Mouse (Mus musculus): ENCODE results near the gene Muc4. TPM values are rescaled to one million over a fixed set of nuclear protein-coding genes. Genes with fewer than 3 reads are reported as not detected.

The Muc4 gene
- polyA plus RNA-seq, 1 experiment from 2014 or later = 2.3 TPM

GRCm38 (mm10) chr16:32822881-32823280 lies 87.2 kb downstream of the Muc4 start:
- Histone ChIP-seq H3K27ac (replicated peaks) (no peak overlapping the region), H3K9ac (no peak overlapping the region), H3K4me2 (replicated peaks) (no peak overlapping the region), H3K36me3 (peaks cover 53% of the 10 kb centered on the region), H3K4me3 (replicated peaks) (no peak overlapping the region), H3K4me1 (no peaks in the 10 kb centered on the region), H3K9me3 (replicated peaks) (no peaks in the 10 kb centered on the region), H3K27me3 (no peaks in the 10 kb centered on the region)
- WGBS = 73% methylated on average over 5 of the region's 5 CpGs
- ATAC-seq (ENCODE audit: insufficient number of reproducible peaks, low FRiP score, low TSS enrichment, low read depth) = no peak

GRCm38 (mm10) chr16:32823487-32823886 lies 87.8 kb downstream of the Muc4 start:
- Histone ChIP-seq H3K4me1 (no peaks in the 10 kb centered on the region), H3K4me2 (replicated peaks) (no peak overlapping the region), H3K27me3 (no peaks in the 10 kb centered on the region), H3K9ac (no peak overlapping the region), H3K36me3 (peaks cover 58% of the 10 kb centered on the region), H3K9me3 (replicated peaks) (no peaks in the 10 kb centered on the region), H3K4me3 (replicated peaks) (no peak overlapping the region), H3K27ac (replicated peaks) (no peak overlapping the region)
- 84% methylated on average over 8 of the region's 8 CpGs for WGBS
- ATAC-seq (ENCODE audit: insufficient number of reproducible peaks, low FRiP score, low TSS enrichment, low read depth) = no peak

- H3K4me2 ChIP-seq (replicated peaks) = no peak overlapping the region
- peaks cover 61% of the 10 kb centered on the region for H3K36me3 ChIP-seq
- H3K4me1 ChIP-seq = no peaks in the 10 kb centered on the region
- no peaks in the 10 kb centered on the region for H3K9me3 ChIP-seq (replicated peaks)
- no peaks in the 10 kb centered on the region for H3K27me3 ChIP-seq
- no peak overlapping the region for H3K9ac ChIP-seq
- ATAC-seq (ENCODE audit: insufficient number of reproducible peaks, low FRiP score, low TSS enrichment, low read depth) = no peak
- no peak overlapping the region for H3K4me3 ChIP-seq (replicated peaks)
- H3K27ac ChIP-seq (replicated peaks) = no peak overlapping the region
- 90% methylated on average over 13 of the region's 13 CpGs for WGBS
Observed at GRCm38 (mm10) chr16:32824061-32824460, 88.4 kb downstream of the Muc4 start.

DNA sequence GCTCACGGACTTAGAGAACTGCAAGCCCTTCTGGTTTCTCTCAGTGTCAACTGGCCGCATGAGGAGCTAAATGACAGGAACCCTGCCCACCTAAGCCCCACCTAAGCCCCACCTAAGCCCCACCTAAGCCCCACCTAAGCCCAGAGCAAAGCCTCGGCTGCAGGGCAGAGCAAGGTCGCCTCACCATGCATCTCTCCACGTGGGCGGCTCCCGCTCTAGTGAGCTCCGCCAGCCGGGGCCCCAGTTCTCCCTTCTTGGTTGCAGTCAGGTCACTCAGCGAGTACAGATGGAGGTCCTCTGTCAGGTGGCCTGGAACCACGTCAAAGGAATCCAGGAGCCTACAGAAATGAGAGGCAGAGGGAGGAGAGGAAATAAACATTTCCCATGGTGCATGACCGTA lies 89.7 kb downstream of the Muc4 start:
- WGBS = 67% methylated on average over 12 of the region's 12 CpGs

DNA sequence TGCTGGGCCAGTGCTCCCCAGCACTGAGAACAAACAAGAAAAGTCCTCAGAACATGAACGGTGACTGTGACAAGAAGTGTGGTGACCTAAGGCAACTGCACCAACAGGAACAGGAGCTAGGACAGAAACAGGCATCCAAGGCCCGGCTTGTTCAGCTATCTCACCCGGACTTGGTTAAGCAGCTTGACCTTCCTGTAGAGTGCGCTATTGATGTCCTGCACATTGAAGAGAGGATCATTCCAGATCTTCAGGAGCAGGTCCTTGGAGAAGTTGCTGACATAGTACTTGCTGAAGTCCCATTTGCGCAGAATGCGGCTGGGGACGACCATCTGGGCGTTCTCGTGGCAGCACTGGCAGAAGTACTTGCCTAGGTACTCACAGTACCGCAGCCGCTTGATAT lies 90.8 kb downstream of the Muc4 start:
- Histone ChIP-seq H3K27me3 (no peaks in the 10 kb centered on the region), H3K4me2 (replicated peaks) (no peak overlapping the region), H3K9me3 (replicated peaks) (no peaks in the 10 kb centered on the region), H3K27ac (replicated peaks) (no peak overlapping the region), H3K36me3 (peaks cover 61% of the 10 kb centered on the region), H3K4me1 (no peaks in the 10 kb centered on the region), H3K4me3 (replicated peaks) (no peak overlapping the region), H3K9ac (no peak overlapping the region)
- no peak for ATAC-seq (ENCODE audit: insufficient number of reproducible peaks, low FRiP score, low TSS enrichment, low read depth)
- 94% methylated on average over 11 of the region's 11 CpGs for WGBS

More for the DNA sequence above, 89.7 kb downstream of the Muc4 start:
- ATAC-seq (ENCODE audit: insufficient number of reproducible peaks, low FRiP score, low TSS enrichment, low read depth) = no peak
- Histone ChIP-seq H3K4me1 (no peaks in the 10 kb centered on the region), H3K9me3 (replicated peaks) (no peaks in the 10 kb centered on the region), H3K4me2 (replicated peaks) (no peak overlapping the region), H3K27ac (replicated peaks) (no peak overlapping the region), H3K36me3 (peaks cover 61% of the 10 kb centered on the region), H3K9ac (no peak overlapping the region), H3K27me3 (no peaks in the 10 kb centered on the region), H3K4me3 (replicated peaks) (no peak overlapping the region)

- Histone ChIP-seq H3K9ac (no peak overlapping the region), H3K27ac (replicated peaks) (no peak overlapping the region), H3K27me3 (no peaks in the 10 kb centered on the region), H3K36me3 (peaks cover 55% of the 10 kb centered on the region), H3K4me2 (replicated peaks) (no peak overlapping the region), H3K9me3 (replicated peaks) (no peaks in the 10 kb centered on the region), H3K4me3 (replicated peaks) (no peak overlapping the region), H3K4me1 (no peaks in the 10 kb centered on the region)
- WGBS = 88% methylated on average over 11 of the region's 11 CpGs
- ATAC-seq (ENCODE audit: insufficient number of reproducible peaks, low FRiP score, low TSS enrichment, low read depth) = no peak
Observed at GRCm38 (mm10) chr16:32829104-32829503, 93.4 kb downstream of the Muc4 start.

DNA sequence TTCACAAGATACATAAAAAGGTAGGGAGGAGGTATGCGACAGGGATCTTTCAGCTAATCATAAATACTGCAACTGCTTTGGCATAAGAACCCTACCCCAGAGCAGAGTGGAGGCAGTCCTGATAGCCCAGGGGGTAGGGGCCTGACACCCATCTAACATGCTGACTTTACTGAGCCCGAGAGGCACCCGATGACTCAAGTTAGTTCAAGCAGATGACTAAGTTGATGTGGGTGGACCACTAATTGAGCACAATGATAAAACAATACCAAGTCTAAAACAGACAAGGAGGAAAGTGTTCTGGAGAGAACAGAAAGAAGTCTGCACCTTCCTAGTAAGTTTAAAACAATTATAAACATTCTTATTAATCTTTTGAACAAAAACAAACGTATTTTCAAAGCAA lies 95.8 kb downstream of the Muc4 start:
- Histone ChIP-seq H3K36me3 (peaks cover 49% of the 10 kb centered on the region), H3K27me3 (no peaks in the 10 kb centered on the region), H3K4me2 (replicated peaks) (no peak overlapping the region), H3K9me3 (replicated peaks) (no peaks in the 10 kb centered on the region), H3K9ac (no peak overlapping the region), H3K4me3 (replicated peaks) (no peak overlapping the region), H3K27ac (replicated peaks) (no peak overlapping the region), H3K4me1 (no peaks in the 10 kb centered on the region)
- ATAC-seq (ENCODE audit: insufficient number of reproducible peaks, low FRiP score, low TSS enrichment, low read depth) = no peak
- WGBS = 84% methylated on average over 4 of the region's 4 CpGs

Other genes starting within 250 kb of the Muc4 start
- gene Slc51a, start 248.0 kb upstream of the Muc4 start, polyA plus RNA-seq (2015; fragmentation: Nextera tagmentation; extraction: Ambion mirVana) = 0.16 TPM in 1 of 2 replicates, not detected in the other
- gene Zdhhc19, start 239.6 kb upstream of the Muc4 start, polyA plus RNA-seq (2015; fragmentation: Nextera tagmentation; extraction: Ambion mirVana) = not detected in 2 replicates
- gene Tfrc, start 127.0 kb upstream of the Muc4 start, polyA plus RNA-seq (2015; fragmentation: Nextera tagmentation; extraction: Ambion mirVana) = 19.8 and 24.0 TPM in 2 replicates
- gene Tnk2, start 92.0 kb upstream of the Muc4 start, polyA plus RNA-seq (2015; fragmentation: Nextera tagmentation; extraction: Ambion mirVana) = 16.3 and 19.3 TPM in 2 replicates
- gene Muc20, start 61.5 kb downstream of the Muc4 start, polyA plus RNA-seq (2015; fragmentation: Nextera tagmentation; extraction: Ambion mirVana) = 0.55 and 1.2 TPM in 2 replicates
- gene Smbd1, start 74.6 kb downstream of the Muc4 start, polyA plus RNA-seq (2015; fragmentation: Nextera tagmentation; extraction: Ambion mirVana) = not detected in 2 replicates
- gene Fyttd1, start 141.6 kb downstream of the Muc4 start, polyA plus RNA-seq (2015; fragmentation: Nextera tagmentation; extraction: Ambion mirVana) = 90.0 and 99.3 TPM in 2 replicates
- 22.8 and 23.7 TPM in 2 replicates for gene Rubcn, start 141.9 kb downstream of the Muc4 start, polyA plus RNA-seq (2015; fragmentation: Nextera tagmentation; extraction: Ambion mirVana)
- 20.5 and 22.2 TPM in 2 replicates for gene Lrch3, start 178.2 kb downstream of the Muc4 start, polyA plus RNA-seq (2015; fragmentation: Nextera tagmentation; extraction: Ambion mirVana)